Mouse (Mus musculus): ENCODE results near the gene Ckap5. TPM values are rescaled to one million over a fixed set of nuclear protein-coding genes. Genes with fewer than 3 reads are reported as not detected.
"Not testable (repeated sequence)": the region's sequence is repeated elsewhere in the genome, so short reads cannot be mapped to it uniquely, and the experiment has no call there.

Gene Ckap5
- polyA plus RNA-seq, 1 experiment from 2014 or later: 116 TPM

DNA sequence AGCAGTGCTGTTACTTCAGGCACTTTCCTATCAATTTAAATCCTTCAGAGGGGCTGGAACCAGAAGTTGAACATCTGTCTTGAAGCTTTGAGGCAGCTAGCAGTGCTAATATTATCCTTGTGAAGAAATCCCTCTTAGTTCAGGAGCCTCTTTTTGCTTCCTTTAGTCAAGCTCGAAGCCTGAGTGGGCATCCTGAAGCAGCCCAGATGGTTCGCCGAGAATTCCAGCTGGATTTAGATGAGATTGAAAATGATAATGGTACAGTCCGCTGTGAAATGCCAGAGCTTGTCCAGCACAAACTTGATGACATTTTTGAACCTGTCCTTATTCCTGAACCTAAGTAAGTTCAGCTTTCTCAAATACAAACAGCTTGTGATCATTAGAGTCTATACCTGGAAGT lies 73.9 kb downstream of the Ckap5 start:
- Histone ChIP-seq H3K4me2 (replicated peaks; ENCODE audit: low read depth, low read length) (no peak overlapping the region), H3K4me1 (ENCODE audit: control insufficient read depth, insufficient read depth, low read length) (no peaks in the 10 kb centered on the region), H3K27me3 (ENCODE audit: control insufficient read depth, insufficient read depth, low read length) (no peaks in the 10 kb centered on the region), H3K36me3 (ENCODE audit: control insufficient read depth, insufficient read depth, low read length) (peaks cover 77% of the 10 kb centered on the region), H3K4me3 (ENCODE audit: low read length) (no peak overlapping the region), H3K9me3 (ENCODE audit: control insufficient read depth, low read length) (no peaks in the 10 kb centered on the region), H3K9ac (ENCODE audit: low read depth, low read length) (no peak overlapping the region), H3K27ac (ENCODE audit: low read depth, low read length) (no peak overlapping the region)
- ATAC-seq (ENCODE audit: low FRiP score, low TSS enrichment): no peak
- 95% methylated on average over 4 of the region's 4 CpGs for WGBS

DNA sequence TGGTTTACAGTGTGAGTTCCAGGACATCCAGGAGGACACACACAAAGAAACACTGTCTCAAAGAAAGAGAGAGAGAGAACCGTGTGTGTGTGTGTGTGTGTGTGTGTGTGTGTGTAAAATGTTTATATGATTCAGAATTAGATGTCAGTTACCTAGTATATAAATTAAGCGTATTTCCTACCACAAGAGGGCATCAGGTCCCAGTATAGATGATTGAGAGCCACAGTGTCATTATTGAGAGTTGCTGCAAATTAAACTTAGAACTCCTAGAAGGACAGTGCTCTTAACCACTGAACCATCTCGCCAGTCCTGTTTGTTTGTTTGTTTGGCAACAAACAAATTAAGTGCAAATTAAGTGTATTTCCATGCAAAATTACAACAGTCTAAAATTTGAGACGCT lies 75.8 kb downstream of the Ckap5 start:
- Histone ChIP-seq H3K9me3 (ENCODE audit: control insufficient read depth, low read length) (no peaks in the 10 kb centered on the region), H3K36me3 (ENCODE audit: control insufficient read depth, insufficient read depth, low read length) (peaks cover 76% of the 10 kb centered on the region), H3K9ac (ENCODE audit: low read depth, low read length) (no peak overlapping the region), H3K4me3 (ENCODE audit: low read length) (no peak overlapping the region), H3K4me2 (replicated peaks; ENCODE audit: low read depth, low read length) (no peak overlapping the region), H3K27me3 (ENCODE audit: control insufficient read depth, insufficient read depth, low read length) (no peaks in the 10 kb centered on the region), H3K27ac (ENCODE audit: low read depth, low read length) (no peak overlapping the region), H3K4me1 (ENCODE audit: control insufficient read depth, insufficient read depth, low read length) (no peaks in the 10 kb centered on the region)
- 91% methylated on average over 4 of the region's 4 CpGs for WGBS
- no peak for ATAC-seq (ENCODE audit: low FRiP score, low TSS enrichment)

DNA sequence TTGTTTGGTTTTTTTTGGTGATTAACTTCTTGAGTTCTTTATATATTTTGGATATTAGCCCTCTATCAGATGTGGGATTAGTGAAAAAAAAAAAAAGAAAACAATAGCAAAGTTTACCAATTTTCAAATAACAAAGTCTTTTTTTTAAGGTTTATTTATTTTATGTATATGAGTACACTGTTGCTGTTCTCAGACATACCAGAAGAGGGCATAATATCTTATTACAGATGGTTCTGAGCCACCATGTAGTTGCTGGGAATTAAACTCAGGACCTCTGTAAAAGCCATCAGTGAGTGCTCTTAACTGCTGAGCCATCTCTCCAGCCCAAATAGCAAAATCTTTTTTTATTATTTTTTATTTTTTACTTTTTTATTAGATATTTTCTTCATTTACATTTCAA lies 82.8 kb downstream of the Ckap5 start:
- H3K9me3 ChIP-seq (ENCODE audit: control insufficient read depth, low read length); H3K4me2 ChIP-seq (replicated peaks; ENCODE audit: low read depth, low read length); H3K4me1 ChIP-seq (ENCODE audit: control insufficient read depth, insufficient read depth, low read length); H3K27me3 ChIP-seq (ENCODE audit: control insufficient read depth, insufficient read depth, low read length); H3K9ac ChIP-seq (ENCODE audit: low read depth, low read length); ATAC-seq (ENCODE audit: low FRiP score, low TSS enrichment); H3K27ac ChIP-seq (ENCODE audit: low read depth, low read length); H3K4me3 ChIP-seq (ENCODE audit: low read length): not testable (repeated sequence)
- peaks cover 55% of the 10 kb centered on the region for H3K36me3 ChIP-seq (ENCODE audit: control insufficient read depth, insufficient read depth, low read length)

DNA sequence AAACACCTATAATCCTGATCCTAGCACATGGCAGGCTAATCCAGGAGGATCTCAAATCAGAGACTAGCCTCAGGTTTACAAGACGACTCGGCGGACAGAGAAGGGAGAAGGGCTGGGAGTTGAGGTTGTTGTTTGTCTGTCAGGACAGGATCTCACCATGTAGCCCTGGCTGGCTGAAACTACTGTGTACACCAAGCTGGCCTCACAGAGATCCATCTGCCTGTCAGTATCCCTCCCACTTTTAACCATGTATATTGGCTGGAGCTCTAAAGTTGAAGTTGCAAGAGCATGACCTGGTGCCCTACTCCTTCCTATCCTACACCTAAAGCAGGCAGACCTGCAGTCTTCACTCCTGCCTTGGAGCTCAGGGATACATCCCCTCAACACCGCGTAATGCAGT lies 95.8 kb downstream of the Ckap5 start:
- Histone ChIP-seq H3K4me2 (replicated peaks; ENCODE audit: low read depth, low read length) (no peak overlapping the region), H3K36me3 (ENCODE audit: control insufficient read depth, insufficient read depth, low read length) (peaks cover 53% of the 10 kb centered on the region), H3K27ac (ENCODE audit: low read depth, low read length) (no peak overlapping the region), H3K4me1 (ENCODE audit: control insufficient read depth, insufficient read depth, low read length) (no peaks in the 10 kb centered on the region), H3K9ac (ENCODE audit: low read depth, low read length) (no peak overlapping the region), H3K4me3 (ENCODE audit: low read length) (no peak overlapping the region), H3K9me3 (ENCODE audit: control insufficient read depth, low read length) (no peaks in the 10 kb centered on the region), H3K27me3 (ENCODE audit: control insufficient read depth, insufficient read depth, low read length) (no peaks in the 10 kb centered on the region)
- 95% methylated on average over 5 of the region's 5 CpGs for WGBS
- no peak for ATAC-seq (ENCODE audit: low FRiP score, low TSS enrichment)

DNA sequence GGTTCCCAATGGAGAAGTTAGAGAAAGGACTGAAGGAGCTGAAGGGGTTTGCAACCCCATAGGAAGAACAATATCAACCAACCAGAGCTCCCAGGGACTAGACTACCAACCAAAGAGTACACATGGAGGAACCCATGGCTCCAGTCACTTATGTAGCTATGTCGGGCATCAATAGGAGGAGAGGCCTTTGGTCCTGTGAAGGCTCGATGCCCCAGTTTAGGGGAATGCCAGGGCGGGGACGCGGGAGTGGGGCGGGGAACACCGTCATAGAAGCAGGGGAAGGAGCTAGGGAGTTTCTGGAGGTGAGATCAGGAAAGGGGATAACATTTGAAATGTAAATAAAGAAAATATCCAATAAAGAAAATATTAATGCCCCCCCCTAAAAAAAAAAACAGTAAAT lies 96.8 kb downstream of the Ckap5 start:
- H3K36me3 ChIP-seq (ENCODE audit: control insufficient read depth, insufficient read depth, low read length): peaks cover 43% of the 10 kb centered on the region
- not testable (repeated sequence) for H3K27me3 ChIP-seq (ENCODE audit: control insufficient read depth, insufficient read depth, low read length); H3K4me3 ChIP-seq (ENCODE audit: low read length); H3K9ac ChIP-seq (ENCODE audit: low read depth, low read length); H3K4me2 ChIP-seq (replicated peaks; ENCODE audit: low read depth, low read length); H3K27ac ChIP-seq (ENCODE audit: low read depth, low read length); ATAC-seq (ENCODE audit: low FRiP score, low TSS enrichment); H3K9me3 ChIP-seq (ENCODE audit: control insufficient read depth, low read length); H3K4me1 ChIP-seq (ENCODE audit: control insufficient read depth, insufficient read depth, low read length)
- WGBS: 95% methylated on average over 7 of the region's 7 CpGs

DNA sequence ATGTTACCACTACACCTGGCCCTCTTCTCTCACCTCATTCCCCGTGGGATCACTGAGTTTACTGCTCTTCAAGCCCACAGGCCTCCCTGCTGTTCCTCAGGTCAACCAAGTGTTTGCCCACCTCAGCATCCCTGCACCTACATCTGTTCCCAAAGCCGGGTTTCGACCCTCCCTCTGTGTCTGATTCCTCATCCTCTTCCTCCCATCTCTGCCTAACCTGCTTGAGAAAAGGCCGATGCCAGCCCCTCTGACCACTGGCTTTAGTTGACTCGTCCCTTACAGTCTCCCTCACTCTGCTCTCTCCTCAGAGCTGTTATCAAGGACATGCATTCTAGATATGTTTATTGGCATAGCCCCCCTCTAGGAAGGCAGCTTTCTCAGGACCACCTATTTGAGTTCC lies 100.9 kb downstream of the Ckap5 start:
- no peak for ATAC-seq (ENCODE audit: low FRiP score, low TSS enrichment)
- Histone ChIP-seq H3K4me2 (replicated peaks; ENCODE audit: low read depth, low read length) (no peak overlapping the region), H3K27ac (ENCODE audit: low read depth, low read length) (no peak overlapping the region), H3K9me3 (ENCODE audit: control insufficient read depth, low read length) (no peaks in the 10 kb centered on the region), H3K9ac (ENCODE audit: low read depth, low read length) (no peak overlapping the region), H3K36me3 (ENCODE audit: control insufficient read depth, insufficient read depth, low read length) (peaks cover 2% of the 10 kb centered on the region; the same call in 1 of the 2 replicates), H3K4me1 (ENCODE audit: control insufficient read depth, insufficient read depth, low read length) (no peaks in the 10 kb centered on the region), H3K27me3 (ENCODE audit: control insufficient read depth, insufficient read depth, low read length) (no peaks in the 10 kb centered on the region), H3K4me3 (ENCODE audit: low read length) (no peak overlapping the region)
- 81% methylated on average over 5 of the region's 5 CpGs for WGBS

DNA sequence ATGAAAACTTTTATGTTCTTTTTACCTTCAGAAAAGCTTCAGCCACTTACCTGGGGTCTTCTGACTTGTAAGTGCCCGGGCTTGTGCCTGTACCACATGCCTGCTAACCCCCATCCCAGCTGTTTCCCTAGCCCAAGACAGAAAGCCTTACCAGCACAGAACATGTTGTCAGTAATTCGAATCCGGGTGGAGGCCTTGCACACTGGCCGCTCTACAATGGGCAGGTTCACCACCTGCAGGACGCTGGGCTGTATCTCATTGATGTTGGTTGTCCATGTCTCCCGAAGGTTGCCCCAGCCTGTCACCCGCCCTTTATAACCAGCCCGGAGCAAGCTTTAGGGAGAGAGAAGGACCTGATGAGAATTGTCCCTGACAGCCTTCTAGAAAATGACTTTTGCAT lies 101.6 kb downstream of the Ckap5 start:
- Histone ChIP-seq H3K27me3 (ENCODE audit: control insufficient read depth, insufficient read depth, low read length) (no peaks in the 10 kb centered on the region), H3K4me1 (ENCODE audit: control insufficient read depth, insufficient read depth, low read length) (no peaks in the 10 kb centered on the region), H3K27ac (ENCODE audit: low read depth, low read length) (no peak overlapping the region), H3K9ac (ENCODE audit: low read depth, low read length) (no peak overlapping the region), H3K4me3 (ENCODE audit: low read length) (no peak overlapping the region), H3K4me2 (replicated peaks; ENCODE audit: low read depth, low read length) (no peak overlapping the region), H3K36me3 (ENCODE audit: control insufficient read depth, insufficient read depth, low read length) (no peaks in the 10 kb centered on the region), H3K9me3 (ENCODE audit: control insufficient read depth, low read length) (no peaks in the 10 kb centered on the region)
- 90% methylated on average over 8 of the region's 8 CpGs for WGBS
- ATAC-seq (ENCODE audit: low FRiP score, low TSS enrichment): no peak

DNA sequence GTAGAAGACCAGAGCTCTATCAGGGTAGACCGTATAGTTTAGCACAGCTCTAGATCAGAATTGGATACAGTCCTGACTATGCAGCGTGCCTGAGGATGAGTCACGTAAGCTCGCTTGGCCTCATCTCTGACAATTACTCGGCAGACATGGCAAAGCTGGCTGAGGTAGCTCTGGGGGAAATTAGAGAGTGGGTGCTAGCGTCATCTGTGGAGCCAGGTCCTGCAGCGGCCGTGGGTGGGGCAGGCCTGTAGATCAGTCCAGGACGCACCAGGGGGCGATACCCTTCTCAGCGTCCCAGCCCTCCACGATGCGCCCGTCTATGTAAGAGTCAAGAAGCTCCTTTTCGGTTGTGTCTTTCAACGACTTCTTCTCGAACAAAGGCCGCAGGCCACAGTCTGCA lies 103.1 kb downstream of the Ckap5 start:
- no peaks in the 10 kb centered on the region for H3K9me3 ChIP-seq (ENCODE audit: control insufficient read depth, low read length)
- no peak overlapping the region for H3K4me3 ChIP-seq (ENCODE audit: low read length)
- H3K27me3 ChIP-seq (ENCODE audit: control insufficient read depth, insufficient read depth, low read length): no peaks in the 10 kb centered on the region
- 86% methylated on average over 18 of the region's 18 CpGs for WGBS
- H3K27ac ChIP-seq (ENCODE audit: low read depth, low read length): no peak overlapping the region
- no peak overlapping the region for H3K9ac ChIP-seq (ENCODE audit: low read depth, low read length)
- no peaks in the 10 kb centered on the region for H3K36me3 ChIP-seq (ENCODE audit: control insufficient read depth, insufficient read depth, low read length)
- H3K4me2 ChIP-seq (replicated peaks; ENCODE audit: low read depth, low read length): no peak overlapping the region
- no peak for ATAC-seq (ENCODE audit: low FRiP score, low TSS enrichment)
- no peaks in the 10 kb centered on the region for H3K4me1 ChIP-seq (ENCODE audit: control insufficient read depth, insufficient read depth, low read length)

DNA sequence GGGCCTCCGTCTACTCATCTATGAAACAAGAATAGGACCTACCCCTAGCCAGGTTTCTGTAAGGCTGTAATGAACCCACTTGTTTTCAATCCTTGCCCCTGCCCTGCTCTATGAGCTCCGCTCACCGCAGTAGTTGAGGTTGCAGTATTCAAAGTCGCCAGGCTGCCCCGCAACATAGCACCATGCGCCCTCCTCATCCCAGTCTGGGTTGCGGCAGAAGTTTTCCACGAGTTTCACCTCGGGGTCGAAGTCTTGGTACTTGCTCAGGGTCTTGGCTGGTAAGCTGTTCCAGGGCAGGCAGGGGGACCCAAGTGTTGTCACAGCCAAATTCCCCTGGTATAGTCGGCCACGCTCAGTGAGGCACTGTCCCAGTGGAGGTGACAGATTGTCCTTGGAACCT lies 103.8 kb downstream of the Ckap5 start:
- no peak overlapping the region for H3K9ac ChIP-seq (ENCODE audit: low read depth, low read length)
- WGBS: 91% methylated on average over 12 of the region's 12 CpGs
- H3K4me2 ChIP-seq (replicated peaks; ENCODE audit: low read depth, low read length): no peak overlapping the region
- no peak overlapping the region for H3K4me3 ChIP-seq (ENCODE audit: low read length)
- H3K36me3 ChIP-seq (ENCODE audit: control insufficient read depth, insufficient read depth, low read length): no peaks in the 10 kb centered on the region
- no peaks in the 10 kb centered on the region for H3K27me3 ChIP-seq (ENCODE audit: control insufficient read depth, insufficient read depth, low read length)
- H3K9me3 ChIP-seq (ENCODE audit: control insufficient read depth, low read length): no peaks in the 10 kb centered on the region
- H3K4me1 ChIP-seq (ENCODE audit: control insufficient read depth, insufficient read depth, low read length): no peaks in the 10 kb centered on the region
- no peak overlapping the region for H3K27ac ChIP-seq (ENCODE audit: low read depth, low read length)
- ATAC-seq (ENCODE audit: low FRiP score, low TSS enrichment): no peak

DNA sequence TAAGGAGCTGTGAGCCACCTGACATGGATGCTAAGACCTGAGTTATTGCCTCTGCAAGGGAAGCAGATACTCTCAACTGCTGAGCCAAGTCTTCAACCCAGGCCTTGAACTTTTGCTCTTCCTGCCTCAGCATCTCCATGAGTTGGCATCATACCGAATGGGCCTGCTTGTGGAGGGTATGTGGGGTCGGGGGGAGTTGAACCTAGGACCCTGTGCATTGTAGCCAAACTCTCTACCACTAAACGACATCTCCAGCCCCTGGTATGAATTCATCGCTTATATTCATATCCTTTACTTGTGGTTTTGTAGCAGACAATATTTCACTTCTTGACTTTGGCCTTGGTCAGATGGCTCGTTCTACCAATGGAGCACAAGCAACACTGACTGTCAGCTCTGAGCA lies 105.3 kb downstream of the Ckap5 start:
- no peak overlapping the region for H3K4me2 ChIP-seq (replicated peaks; ENCODE audit: low read depth, low read length)
- H3K4me1 ChIP-seq (ENCODE audit: control insufficient read depth, insufficient read depth, low read length): no peaks in the 10 kb centered on the region
- H3K36me3 ChIP-seq (ENCODE audit: control insufficient read depth, insufficient read depth, low read length): no peaks in the 10 kb centered on the region
- H3K4me3 ChIP-seq (ENCODE audit: low read length): no peak overlapping the region
- 89% methylated on average over 5 of the region's 5 CpGs for WGBS
- no peaks in the 10 kb centered on the region for H3K9me3 ChIP-seq (ENCODE audit: control insufficient read depth, low read length)
- H3K27me3 ChIP-seq (ENCODE audit: control insufficient read depth, insufficient read depth, low read length): no peaks in the 10 kb centered on the region
- ATAC-seq (ENCODE audit: low FRiP score, low TSS enrichment): no peak
- H3K9ac ChIP-seq (ENCODE audit: low read depth, low read length): no peak overlapping the region
- H3K27ac ChIP-seq (ENCODE audit: low read depth, low read length): no peak overlapping the region

All from kidney, embryonic 14.5 days (tissue).